Mouse (Mus musculus) heart, postnatal 25 days (tissue): ENCODE measurements around the gene Cwh43. TPM values are rescaled to one million over a fixed set of nuclear protein-coding genes. Genes with fewer than 3 reads are reported as not detected.
A peak's percentile ranks its signal among the peaks of the same experiment; 100 is the strongest.
"Not testable (repeated sequence)": the region's sequence is repeated elsewhere in the genome, so short reads cannot be mapped to it uniquely, and the experiment has no call there.

ENCODE experiments used
- DNase-seq: peaks from one replicate; pipeline ENCODE4 v3.0.0; 2022; ENCODE audit warnings: low spot score
- intact Hi-C: fragments of 180-260 bp; cut with DNase I; formaldehyde crosslinking; loops from one replicate; pipeline ENCODE4 v1.15.1; 2025
- total RNA-seq, 2 experiments: library from RNA; stranded (reverse); gene quantifications; 2 replicates each; pipeline ENCODE4 v1.2.3; 2021

Gene Cwh43
- total RNA-seq, 2 experiments from 2014 or later = not detected

GRCm38 (mm10) chr5:73454502-73455306, 48.8 kb downstream of the Cwh43 start:
- no peak for DNase-seq
- intact Hi-C loops = no loop called here

- DNase-seq = no peak
- intact Hi-C loops = no loop called here
Observed at GRCm38 (mm10) chr5:73455307-73455687, 49.4 kb downstream of the Cwh43 start.

- intact Hi-C loops = no loop called here
- DNase-seq = no peak
Observed at GRCm38 (mm10) chr5:73468462-73469433, 62.9 kb downstream of the Cwh43 start.

GRCm38 (mm10) chr5:73474412-73475405, 68.8 kb downstream of the Cwh43 start:
- intact Hi-C loops = no loop called here
- no peak for DNase-seq

GRCm38 (mm10) chr5:73480700-73481099, 74.8 kb downstream of the Cwh43 start, which contains the start of gene Dcun1d4:
TSS of gene Dcun1d4 (plus strand) at chr5:73481000.
- intact Hi-C loops = no loop called here

GRCm38 (mm10) chr5:73481401-73481800, 75.5 kb downstream of the Cwh43 start:
- intact Hi-C loops = no loop called here
- DNase-seq = no peak

More at GRCm38 (mm10) chr5:73480700-73481099, 74.8 kb downstream of the Cwh43 start, which contains the start of gene Dcun1d4:
- no peak for DNase-seq

- intact Hi-C loops, DNase-seq: not testable (repeated sequence)
Observed at GRCm38 (mm10) chr5:73482381-73482780, 76.5 kb downstream of the Cwh43 start.

GRCm38 (mm10) chr5:73484016-73484615, 78.2 kb downstream of the Cwh43 start:
- DNase-seq = no peak
- intact Hi-C loops = no loop called here

GRCm38 (mm10) chr5:73486451-73486850, 80.6 kb downstream of the Cwh43 start:
- DNase-seq = no peak
- intact Hi-C loops = no loop called here

GRCm38 (mm10) chr5:73489915-73490314, 84.0 kb downstream of the Cwh43 start:
- no peak for DNase-seq
- intact Hi-C loops = no loop called here

GRCm38 (mm10) chr5:73490596-73491073, 84.8 kb downstream of the Cwh43 start:
- intact Hi-C loops = no loop called here
- peak; percentile 100 for DNase-seq

GRCm38 (mm10) chr5:73491074-73491836, 85.4 kb downstream of the Cwh43 start:
- no peak for DNase-seq
- intact Hi-C loops = no loop called here

- intact Hi-C loops = no loop called here
- peak; percentile 76 for DNase-seq
Observed at GRCm38 (mm10) chr5:73491837-73492720, 86.2 kb downstream of the Cwh43 start.

GRCm38 (mm10) chr5:73497401-73497800, 91.5 kb downstream of the Cwh43 start:
- no peak for DNase-seq
- intact Hi-C loops = no loop called here

- no peak for DNase-seq
- intact Hi-C loops = no loop called here
Observed at GRCm38 (mm10) chr5:73498559-73498958, 92.7 kb downstream of the Cwh43 start.

- intact Hi-C loops = no loop called here
- no peak for DNase-seq
Observed at GRCm38 (mm10) chr5:73500867-73501440, 95.1 kb downstream of the Cwh43 start.

GRCm38 (mm10) chr5:73502422-73502821, 96.5 kb downstream of the Cwh43 start:
- no peak for DNase-seq
- intact Hi-C loops = no loop called here
